Mouse (Mus musculus) MEL (cell line): ENCODE results near the gene Dhrs7. TPM values are rescaled to one million over a fixed set of nuclear protein-coding genes. Genes with fewer than 3 reads are reported as not detected.

ENCODE experiments used
- DNase-seq: peaks from one replicate; pipeline ENCODE4 v3.0.0; 2011; ENCODE audit warnings: low read depth, low spot score
- H3K27ac ChIP-seq: 2 replicates; pipeline ENCODE4 v1.5.1; 2012; ENCODE audit warnings: low read depth, mild to moderate bottlenecking, control low read depth, low read length, moderate library complexity; ENCODE audit not compliant: control insufficient read depth
- H3K27me3 ChIP-seq, 2 experiments: fragments of 150-350 bp in 1 of 2; sonication (generic) in 1 of 2; 2 replicates each; pipeline ENCODE4 v1.6.1; 2012; ENCODE audit warnings: low read length in 2 of 2, mild to moderate bottlenecking in 2 of 2, improper control_type of control experiment in 1 of 2, moderate library complexity in 1 of 2; ENCODE audit not compliant: insufficient read depth in 2 of 2, control insufficient read depth in 1 of 2
- H3K36me3 ChIP-seq, 2 experiments: 2 replicates each; pipeline ENCODE4 v1.6.1; 2012 to 2014; ENCODE audit warnings: low read length in 2 of 2, improper control_type of control experiment in 1 of 2, inconsistent platforms in 1 of 2, mild to moderate bottlenecking in 1 of 2; ENCODE audit not compliant: insufficient read depth in 2 of 2, control insufficient read depth in 1 of 2
- H3K4me1 ChIP-seq, 2 experiments: fragments of 150-350 bp in 1 of 2; sonication (generic) in 1 of 2; 2 replicates each; pipeline ENCODE4 v1.6.1; 2012; ENCODE audit warnings: low read length in 2 of 2, improper control_type of control experiment in 1 of 2, mild to moderate bottlenecking in 1 of 2; ENCODE audit not compliant: insufficient read depth in 2 of 2, control insufficient read depth in 1 of 2
- H3K4me3 ChIP-seq, 2 experiments: fragments of 150-350 bp in 1 of 2; sonication (generic) in 1 of 2; 2 replicates each; pipeline ENCODE4 v1.5.1; 2012; ENCODE audit warnings: low read depth in 2 of 2, low read length in 2 of 2, mild to moderate bottlenecking in 2 of 2, moderate library complexity in 2 of 2, control low read depth in 1 of 2, improper control_type of control experiment in 1 of 2; ENCODE audit not compliant: control insufficient read depth in 1 of 2, insufficient read depth in 1 of 2
- H3K79me2 ChIP-seq: 2 replicates; pipeline ENCODE4 v1.6.1; 2012; ENCODE audit warnings: mild to moderate bottlenecking, low read length, moderate library complexity; ENCODE audit not compliant: control insufficient read depth, poor library complexity, insufficient read depth
- H3K9ac ChIP-seq: 2 replicates; pipeline ENCODE4 v1.6.1; 2012; ENCODE audit warnings: low read depth, mild to moderate bottlenecking, control low read depth, low read length, moderate library complexity; ENCODE audit not compliant: control insufficient read depth, poor library complexity, severe bottlenecking
- H3K9me3 ChIP-seq: fragments of 150-350 bp; sonication (generic); replicated peaks from 2 replicates; pipeline ENCODE4 v1.6.1; 2012; ENCODE audit warnings: mild to moderate bottlenecking, low read length, improper control_type of control experiment, moderate library complexity; ENCODE audit not compliant: insufficient read depth
- CHD1 ChIP-seq: IDR thresholded peaks from 2 replicates; pipeline ENCODE4 v1.6.1; 2012; ENCODE audit warnings: low read depth, mild to moderate bottlenecking, inconsistent platforms, low read length, improper control_type of control experiment
- CHD2 ChIP-seq: IDR thresholded peaks from 2 replicates; pipeline ENCODE4 v1.6.1; 2011; ENCODE audit warnings: low read length, improper control_type of control experiment
- ELF1 ChIP-seq: IDR thresholded peaks from 2 replicates; pipeline ENCODE4 v1.6.1; 2014; ENCODE audit warnings: low read depth, mild to moderate bottlenecking, inconsistent platforms, low read length, improper control_type of control experiment, moderate library complexity
- EP300 ChIP-seq, 2 experiments: IDR thresholded peaks; 2 replicates each; pipeline ENCODE4 v1.6.1; 2011; ENCODE audit warnings: improper control_type of control experiment in 2 of 2, low read length in 2 of 2, low read depth in 1 of 2, mild to moderate bottlenecking in 1 of 2
- ETS1 ChIP-seq: IDR thresholded peaks from 2 replicates; pipeline ENCODE4 v1.6.1; 2012; ENCODE audit warnings: low read depth, mild to moderate bottlenecking, inconsistent platforms, low read length, improper control_type of control experiment, moderate library complexity
- GABPA ChIP-seq: IDR thresholded peaks from 2 replicates; pipeline ENCODE4 v1.6.1; 2012; ENCODE audit warnings: low read depth, mild to moderate bottlenecking, inconsistent platforms, low read length, improper control_type of control experiment, moderate library complexity
- GATA1 ChIP-seq: IDR thresholded peaks from 2 replicates; pipeline ENCODE4 v1.6.1; 2011; ENCODE audit warnings: low read depth, low read length, improper control_type of control experiment
- HCFC1 ChIP-seq: IDR thresholded peaks from 2 replicates; pipeline ENCODE4 v1.6.1; 2012; ENCODE audit warnings: low read depth, mild to moderate bottlenecking, inconsistent platforms, low read length, improper control_type of control experiment, moderate library complexity
- JUND ChIP-seq: IDR thresholded peaks from 2 replicates; pipeline ENCODE4 v1.6.1; 2011; ENCODE audit warnings: low read depth, mild to moderate bottlenecking, improper control_type of control experiment, low read length
- KAT2A ChIP-seq: conservative IDR thresholded peaks from 2 replicates; pipeline ENCODE4 v1.6.1; 2012; ENCODE audit warnings: low read depth, low read length, improper control_type of control experiment, inconsistent platforms
- MAFK ChIP-seq: IDR thresholded peaks from 2 replicates; pipeline ENCODE4 v1.6.1; 2011; ENCODE audit warnings: low read depth, mild to moderate bottlenecking, low read length, improper control_type of control experiment, borderline replicate concordance
- MAX ChIP-seq: IDR thresholded peaks from 2 replicates; pipeline ENCODE4 v1.6.1; 2011; ENCODE audit warnings: low read length, improper control_type of control experiment
- MAZ ChIP-seq: IDR thresholded peaks from 2 replicates; pipeline ENCODE4 v1.6.1; 2012; ENCODE audit warnings: low read depth, mild to moderate bottlenecking, inconsistent platforms, low read length, improper control_type of control experiment
- MEF2A ChIP-seq: IDR thresholded peaks from 2 replicates; pipeline ENCODE4 v1.6.1; 2014; ENCODE audit warnings: low read depth, mild to moderate bottlenecking, inconsistent platforms, low read length, improper control_type of control experiment; ENCODE audit not compliant: poor library complexity, insufficient replicate concordance, severe bottlenecking; ENCODE audit errors: extremely low read depth
- MYB ChIP-seq: IDR thresholded peaks from 2 replicates; pipeline ENCODE4 v1.6.1; 2011; ENCODE audit warnings: mild to moderate bottlenecking, low read depth, low read length, improper control_type of control experiment
- MYC ChIP-seq: IDR thresholded peaks from 2 replicates; pipeline ENCODE4 v1.6.1; 2011; ENCODE audit warnings: low read depth, mild to moderate bottlenecking, low read length, improper control_type of control experiment, moderate library complexity
- NELFE ChIP-seq: IDR thresholded peaks from 2 replicates; pipeline ENCODE4 v1.6.1; 2011; ENCODE audit warnings: low read depth, low read length, improper control_type of control experiment
- POLR2AphosphoS5 ChIP-seq: IDR thresholded peaks from 2 replicates; pipeline ENCODE4 v1.6.1; 2012; ENCODE audit warnings: low read depth, borderline replicate concordance, mild to moderate bottlenecking, inconsistent platforms, low read length, moderate library complexity, mixed read lengths
- RAD21 ChIP-seq: IDR thresholded peaks from 2 replicates; pipeline ENCODE4 v1.6.1; 2011; ENCODE audit warnings: mild to moderate bottlenecking, low read depth, low read length, improper control_type of control experiment
- RCOR1 ChIP-seq: IDR thresholded peaks from 2 replicates; pipeline ENCODE4 v1.6.1; 2012; ENCODE audit warnings: low read depth, mild to moderate bottlenecking, inconsistent platforms, low read length, improper control_type of control experiment
- SIN3A ChIP-seq: IDR thresholded peaks from 2 replicates; pipeline ENCODE4 v1.6.1; 2012; ENCODE audit warnings: low read length, improper control_type of control experiment, inconsistent platforms
- TAL1 ChIP-seq: IDR thresholded peaks from 2 replicates; pipeline ENCODE4 v1.6.1; 2012; ENCODE audit warnings: mild to moderate bottlenecking, inconsistent platforms, low read length, moderate library complexity, mixed read lengths
- TBP ChIP-seq: IDR thresholded peaks from 2 replicates; pipeline ENCODE4 v1.8.0; 2011; ENCODE audit warnings: low read depth, low read length, improper control_type of control experiment
- TCF12 ChIP-seq: IDR thresholded peaks from 2 replicates; pipeline ENCODE4 v1.6.1; 2014; ENCODE audit warnings: low read depth, mild to moderate bottlenecking, inconsistent platforms, low read length, improper control_type of control experiment, moderate library complexity
- USF1 ChIP-seq: IDR thresholded peaks from 2 replicates; pipeline ENCODE4 v1.6.1; 2014; ENCODE audit warnings: low read depth, mild to moderate bottlenecking, inconsistent platforms, low read length, improper control_type of control experiment, moderate library complexity
- USF2 ChIP-seq, 2 experiments: IDR thresholded peaks; 2 replicates each; pipeline ENCODE4 v1.6.1; 2011 to 2012; ENCODE audit warnings: improper control_type of control experiment in 2 of 2, low read length in 2 of 2, borderline replicate concordance in 1 of 2, inconsistent platforms in 1 of 2, low read depth in 1 of 2, mild to moderate bottlenecking in 1 of 2; ENCODE audit not compliant: insufficient read depth in 1 of 2
- ZC3H11A ChIP-seq: IDR thresholded peaks from 2 replicates; pipeline ENCODE4 v1.6.1; 2012; ENCODE audit warnings: low read depth, mild to moderate bottlenecking, inconsistent platforms, low read length, improper control_type of control experiment
- ZMIZ1 ChIP-seq: IDR thresholded peaks from 2 replicates; pipeline ENCODE4 v1.6.1; 2012; ENCODE audit warnings: low read depth, mild to moderate bottlenecking, inconsistent platforms, low read length, improper control_type of control experiment, moderate library complexity
- ZNF384 ChIP-seq: IDR thresholded peaks from 2 replicates; pipeline ENCODE4 v1.6.1; 2012; ENCODE audit warnings: low read depth, mild to moderate bottlenecking, inconsistent platforms, low read length, improper control_type of control experiment
- polyA plus RNA-seq, 2 experiments: library from polyadenylated mRNA; stranded (reverse) in 1 of 2; unstranded in 1 of 2; fragments of >175 nt in 1 of 2; fragments of >200 nt in 1 of 2; gene quantifications; 2 replicates each; pipeline versions ENCODE4 v1.2.1 to v1.2.4; 2012; ENCODE audit warnings: low replicate concordance in 2 of 2, low read depth in 1 of 2; ENCODE audit not compliant: insufficient read length in 2 of 2, insufficient read depth in 1 of 2, missing spikeins in 1 of 2
- total RNA-seq: library from RNA; depleted of rRNA; stranded (reverse); fragments of 300-350 nt; gene quantifications from 2 replicates; pipeline ENCODE4 v1.2.3, GENCODE M21; 2012

The Dhrs7 gene
- total and polyA plus RNA-seq, 3 experiments: 11.6 to 14.9 TPM; not detected in 1

DNA sequence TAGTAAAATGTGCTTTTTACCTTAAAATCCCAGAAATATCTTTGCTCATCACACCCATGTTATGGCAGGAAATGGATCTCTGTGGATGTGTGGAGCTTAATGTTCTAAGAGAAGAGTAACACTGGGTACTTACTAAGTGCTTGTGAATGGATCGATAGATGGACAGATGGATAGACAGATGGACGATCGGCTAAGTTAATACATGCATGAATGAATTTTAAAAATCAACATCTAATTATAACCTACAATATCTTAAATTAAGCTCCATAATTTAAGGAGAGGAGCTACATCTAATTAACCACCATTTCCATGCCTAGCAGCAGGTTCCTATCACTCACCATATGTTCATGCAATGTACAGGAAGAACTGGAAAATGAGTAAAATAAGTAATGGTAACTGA, 45.3 kb upstream of the Dhrs7 start:
- H3K9me3 ChIP-seq: no peaks in the 10 kb centered on the region

DNA sequence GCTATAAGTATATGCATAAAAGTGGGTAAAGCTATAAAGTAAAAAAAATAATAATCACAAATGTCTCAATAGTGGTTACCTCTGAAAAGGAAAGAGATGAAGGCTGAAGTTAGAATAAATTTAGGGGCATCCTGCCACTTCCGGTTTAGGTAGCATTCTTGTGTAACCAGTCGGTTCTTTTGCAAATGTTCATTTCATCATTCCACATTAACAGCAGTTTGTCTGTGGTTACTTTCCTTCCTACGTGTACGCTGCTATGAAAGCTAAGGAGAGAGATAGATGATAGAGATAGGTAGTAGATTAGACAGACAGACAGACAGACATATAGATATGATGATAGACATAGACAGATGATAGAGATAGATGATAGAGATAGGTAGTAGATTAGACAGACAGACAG, 39.4 kb upstream of the Dhrs7 start:
- H3K4me3 ChIP-seq: no peak overlapping the region
- H3K36me3 ChIP-seq: no peaks in the 10 kb centered on the region

More for the DNA sequence above, 45.3 kb upstream of the Dhrs7 start:
- DNase-seq: no peak
- H3K27ac ChIP-seq: no peak overlapping the region
- no peaks in the 10 kb centered on the region for H3K36me3 ChIP-seq
- H3K4me1 ChIP-seq: no peaks in the 10 kb centered on the region
- no peak overlapping the region for H3K9ac ChIP-seq
- no peak for TF ChIP-seq ELF1
- TF ChIP-seq RAD21: no peak
- no peak for TF ChIP-seq GATA1
- no peak for TF ChIP-seq SIN3A
- no peak for TF ChIP-seq TAL1
- no peak for TF ChIP-seq MAFK
- no peak for TF ChIP-seq JUND
- no peak for TF ChIP-seq CHD2
- TF ChIP-seq MYC: no peak
- TF ChIP-seq, all 39 proteins: peak for 0
- no peak overlapping the region for H3K4me3 ChIP-seq
- no peaks in the 10 kb centered on the region for H3K79me2 ChIP-seq
- H3K27me3 ChIP-seq: peaks cover 4% of the 10 kb centered on the region in 2 experiments; a peak in 3 of 4 replicates

DNA sequence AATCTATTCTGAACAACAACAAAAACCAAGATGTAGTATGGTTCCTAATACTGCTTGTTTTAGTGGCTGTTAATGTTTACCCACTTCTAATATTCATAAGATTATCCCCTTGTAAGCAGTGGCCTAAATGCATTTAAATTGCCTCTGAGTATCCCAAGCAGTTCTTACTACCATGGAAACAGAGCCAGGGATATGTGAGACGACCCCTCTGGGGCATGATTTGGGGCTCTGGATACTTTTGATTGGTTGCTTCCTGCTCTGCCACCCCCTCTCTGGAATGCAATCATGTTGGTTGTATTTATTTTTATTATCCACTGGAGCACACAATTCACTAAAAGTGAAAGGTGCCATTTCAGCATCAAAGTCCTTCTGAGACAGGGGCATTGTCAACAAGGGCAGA, 35.3 kb upstream of the Dhrs7 start:
- H3K79me2 ChIP-seq: no peaks in the 10 kb centered on the region
- no peak for DNase-seq
- H3K27ac ChIP-seq: no peak overlapping the region
- no peaks in the 10 kb centered on the region; a peak in 1 of 4 replicates for H3K4me1 ChIP-seq
- TF ChIP-seq GABPA (no peak), TAL1 (no peak), CHD2 (no peak), CHD1 (no peak), USF1 (no peak), POLR2AphosphoS5 (no peak), MAFK (no peak), RCOR1 (no peak), NELFE (no peak), USF2 (IDR thresholded peaks at IDR 0.05; ENCODE audit: borderline replicate concordance in 1 of 2, insufficient read depth in 1 of 2, low read depth in 1 of 2, low read length in 2 of 2) (no peak), GATA1 (no peak), MAZ (no peak), MYB (no peak), ETS1 (no peak), ELF1 (no peak), ZMIZ1 (no peak), MYC (no peak), TBP (no peak), MEF2A (no peak)
- no peak overlapping the region for H3K9ac ChIP-seq
- H3K9me3 ChIP-seq: no peaks in the 10 kb centered on the region
- H3K36me3 ChIP-seq: no peaks in the 10 kb centered on the region
- H3K27me3 ChIP-seq: peaks cover 5 to 11% of the 10 kb centered on the region in 2 experiments
- no peak overlapping the region for H3K4me3 ChIP-seq

More for the DNA sequence above, 39.4 kb upstream of the Dhrs7 start:
- Histone ChIP-seq H3K9ac (no peak overlapping the region), H3K27ac (no peak overlapping the region), H3K27me3 (peaks cover 0 to 1% of the 10 kb centered on the region in 2 experiments; a peak in 2 of 4 replicates), H3K4me1 (no peaks in the 10 kb centered on the region), H3K9me3 (no peaks in the 10 kb centered on the region), H3K79me2 (no peaks in the 10 kb centered on the region)
- no peak for DNase-seq
- no peak for TF ChIP-seq HCFC1
- TF ChIP-seq MAZ: no peak
- no peak for TF ChIP-seq RCOR1
- TF ChIP-seq KAT2A: no peak
- no peak for TF ChIP-seq MAX
- no peak for TF ChIP-seq EP300 (IDR thresholded peaks at IDR 0.05; ENCODE audit: low read depth in 1 of 2, low read length in 2 of 2)
- no peak for TF ChIP-seq ZC3H11A
- TF ChIP-seq GABPA: no peak
- TF ChIP-seq TCF12: no peak
- TF ChIP-seq SIN3A: no peak
- no peak for TF ChIP-seq ZNF384
- no peak for TF ChIP-seq MAFK
